Mouse (Mus musculus) MEL (cell line): Measurements from ENCODE around the gene Cxcr6.

Experiments used
- MAFK ChIP-seq: IDR thresholded peaks from 2 replicates; pipeline ENCODE4 v1.6.1; 2011; ENCODE audit warnings: low read depth, mild to moderate bottlenecking, low read length, improper control_type of control experiment, borderline replicate concordance
- RAD21 ChIP-seq: IDR thresholded peaks from 2 replicates; pipeline ENCODE4 v1.6.1; 2011; ENCODE audit warnings: mild to moderate bottlenecking, low read depth, low read length, improper control_type of control experiment

GRCm38 (mm10) chr9:123808583-123808982 is 2.3 kb downstream of the Cxcr6 start:
- no peak for TF ChIP-seq MAFK
- no peak for TF ChIP-seq RAD21
